Mouse (Mus musculus): ENCODE measurements at regions not wholly inside any gene's neighbourhood (a gene's known extent, or its start where the extent isn't known, plus 50 kb on each side); places are given as distances from the start of the nearest gene placed in this dataset.

GRCm38 (mm10) chr11:48178174-48178573 lies 189.4 kb upstream of the Sgcd start:
- no peak for TF ChIP-seq CTCF (IDR thresholded peaks at IDR 0.05; ENCODE audit: borderline replicate concordance, insufficient read depth, low read length)
- no peak for TF ChIP-seq POLR2A (IDR thresholded peaks at IDR 0.05; ENCODE audit: low read depth, low read length)

All from embryonic fibroblast, embryonic 13.5 days (primary cell).